Mouse (Mus musculus) thymus, adult 2 months (tissue): Measurements from ENCODE around the gene Cct5. TPM values are rescaled to one million over a fixed set of nuclear protein-coding genes. Genes with fewer than 3 reads are reported as not detected.

Experiments used
- DNase-seq: peaks from one replicate; pipeline ENCODE4 v3.0.0; 2021
- H3K27ac ChIP-seq: fragments of 200-500 bp; 2 replicates; pipeline ENCODE4 v1.5.1; 2012; ENCODE audit warnings: low read length, control low read depth; ENCODE audit not compliant: control insufficient read depth, insufficient read depth
- H3K27me3 ChIP-seq: fragments of 200-500 bp; 2 replicates; pipeline ENCODE4 v1.6.1; 2012; ENCODE audit warnings: mild to moderate bottlenecking, low read length, moderate library complexity, mixed read lengths; ENCODE audit not compliant: control insufficient read depth, insufficient read depth
- H3K36me3 ChIP-seq: fragments of 200-500 bp; 2 replicates; pipeline ENCODE4 v1.6.1; 2012; ENCODE audit warnings: mild to moderate bottlenecking, low read length, moderate library complexity; ENCODE audit not compliant: control insufficient read depth, insufficient read depth
- H3K4me1 ChIP-seq: fragments of 200-500 bp; replicated peaks from 2 replicates; pipeline ENCODE4 v1.6.1; 2012; ENCODE audit warnings: low read length; ENCODE audit not compliant: control insufficient read depth, insufficient read depth
- H3K4me3 ChIP-seq: fragments of 200-500 bp; 2 replicates; pipeline ENCODE4 v1.5.1; 2012; ENCODE audit warnings: mild to moderate bottlenecking, low read length, control low read depth, moderate library complexity; ENCODE audit not compliant: control insufficient read depth, insufficient read depth
- CTCF ChIP-seq: fragments of 200-500 bp; IDR thresholded peaks from 2 replicates; pipeline ENCODE4 v1.5.1; 2012; ENCODE audit warnings: mild to moderate bottlenecking, control low read depth, low read length, moderate library complexity, borderline replicate concordance; ENCODE audit not compliant: control insufficient read depth, poor library complexity, insufficient read depth; ENCODE audit errors: extremely low read depth
- POLR2A ChIP-seq: fragments of 200-500 bp; IDR thresholded peaks from 2 replicates; pipeline ENCODE4 v1.6.1; 2012; ENCODE audit warnings: mild to moderate bottlenecking, low read length, control low read depth, moderate library complexity; ENCODE audit not compliant: control insufficient read depth, poor library complexity, insufficient read depth; ENCODE audit errors: extremely low read depth
- WGBS: fragments of 180-500 bp; shearing (Covaris S2); methylation state at CpG from one replicate; pipeline ENCODE4 v1.1.7; 2018; 5-methylcytosine and 5-hydroxymethylcytosine counted together
- polyA plus RNA-seq: library from polyadenylated mRNA; depleted of rRNA; stranded (reverse); fragments of >200 nt; gene quantifications from 2 replicates; pipeline ENCODE4 v1.2.3, GENCODE M21; 2012

Cct5 gene
- polyA plus RNA-seq, 1 experiment: 139 TPM

DNA sequence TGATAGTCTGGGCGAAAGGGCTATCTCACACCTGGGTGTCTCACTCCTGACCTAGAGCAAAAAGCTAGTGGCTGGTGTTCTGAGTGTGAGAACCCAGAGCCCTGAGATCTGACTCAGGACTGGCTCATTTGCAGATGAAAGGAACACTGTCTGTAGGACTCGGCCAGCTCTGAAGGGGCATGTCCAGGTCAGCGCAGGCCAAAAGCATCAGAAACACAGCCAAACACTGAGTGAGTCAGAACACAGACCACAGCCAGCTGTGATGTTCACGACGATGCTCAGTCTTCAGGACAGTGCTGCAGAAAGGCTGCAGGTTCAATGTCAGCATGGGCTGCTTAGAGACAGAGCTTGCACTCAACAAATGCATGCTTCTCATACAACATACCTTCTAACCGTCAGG is 40.2 kb downstream of the Cct5 start:
- H3K4me1 ChIP-seq: no peaks in the 10 kb centered on the region; the same call in 1 of the 2 replicates
- DNase-seq: no peak
- H3K36me3 ChIP-seq: no peaks in the 10 kb centered on the region
- no peak overlapping the region for H3K27ac ChIP-seq
- 96% methylated on average over 6 of the region's 6 CpGs for WGBS
- TF ChIP-seq CTCF (no peak), POLR2A (no peak)
- no peaks in the 10 kb centered on the region for H3K27me3 ChIP-seq
- no peak overlapping the region for H3K4me3 ChIP-seq

- no peaks in the 10 kb centered on the region for H3K4me1 ChIP-seq
- no peak overlapping the region for H3K4me3 ChIP-seq
- TF ChIP-seq POLR2A (no peak), CTCF (no peak)
- no peak for DNase-seq
- no peaks in the 10 kb centered on the region for H3K27me3 ChIP-seq
- 83% methylated on average over 2 of the region's 2 CpGs for WGBS
- no peaks in the 10 kb centered on the region for H3K36me3 ChIP-seq
- H3K27ac ChIP-seq: no peak overlapping the region
These were observed 46.7 kb downstream of the Cct5 start for GRCm38 (mm10) chr15:31554855-31555254.

DNA sequence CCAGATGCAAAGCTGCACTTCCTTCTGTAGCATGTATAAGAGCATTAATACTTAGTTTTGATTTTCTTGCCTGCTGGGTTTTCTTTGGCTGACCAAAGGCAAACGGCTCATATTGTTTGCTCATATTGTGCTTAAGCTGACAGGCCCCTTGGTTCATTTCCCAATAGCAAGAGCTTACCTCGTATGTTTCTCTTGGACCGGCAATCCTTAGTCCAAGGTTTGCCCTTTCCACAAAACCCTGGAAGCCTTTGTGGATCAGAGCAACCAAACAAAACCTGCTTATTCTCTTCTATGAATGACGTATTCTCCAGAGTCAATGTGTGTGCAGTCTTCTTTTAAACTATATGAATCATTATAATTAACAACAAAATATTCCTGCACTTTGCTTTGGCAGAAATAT is 51.2 kb downstream of the Cct5 start:
- DNase-seq: no peak
- H3K4me3 ChIP-seq: no peak overlapping the region
- WGBS: 90% methylated on average over 4 of the region's 4 CpGs
- H3K27ac ChIP-seq: no peak overlapping the region
- H3K27me3 ChIP-seq: no peaks in the 10 kb centered on the region
- TF ChIP-seq POLR2A: no peak
- no peak for TF ChIP-seq CTCF
- H3K36me3 ChIP-seq: no peaks in the 10 kb centered on the region
- H3K4me1 ChIP-seq: no peaks in the 10 kb centered on the region

- no peak overlapping the region for H3K4me3 ChIP-seq
- TF ChIP-seq POLR2A (no peak), CTCF (no peak)
- H3K36me3 ChIP-seq: no peaks in the 10 kb centered on the region
- no peaks in the 10 kb centered on the region for H3K27me3 ChIP-seq
- 72% methylated on average over 5 of the region's 5 CpGs for WGBS
- no peak overlapping the region for H3K27ac ChIP-seq
- DNase-seq: no peak
- peaks cover 4% of the 10 kb centered on the region; the same call in 1 of the 2 replicates for H3K4me1 ChIP-seq
These were observed 54.2 kb downstream of the Cct5 start for GRCm38 (mm10) chr15:31547421-31547820.

- Histone ChIP-seq H3K4me3 (no peak overlapping the region), H3K36me3 (no peaks in the 10 kb centered on the region), H3K4me1 (peaks cover 8% of the 10 kb centered on the region), H3K27me3 (no peaks in the 10 kb centered on the region), H3K27ac (no peak overlapping the region)
- 83% methylated on average over 6 of the region's 6 CpGs for WGBS
- no peak for TF ChIP-seq CTCF
- TF ChIP-seq POLR2A: no peak
- no peak for DNase-seq
These were observed 55.3 kb downstream of the Cct5 start for GRCm38 (mm10) chr15:31546291-31546690.

DNA sequence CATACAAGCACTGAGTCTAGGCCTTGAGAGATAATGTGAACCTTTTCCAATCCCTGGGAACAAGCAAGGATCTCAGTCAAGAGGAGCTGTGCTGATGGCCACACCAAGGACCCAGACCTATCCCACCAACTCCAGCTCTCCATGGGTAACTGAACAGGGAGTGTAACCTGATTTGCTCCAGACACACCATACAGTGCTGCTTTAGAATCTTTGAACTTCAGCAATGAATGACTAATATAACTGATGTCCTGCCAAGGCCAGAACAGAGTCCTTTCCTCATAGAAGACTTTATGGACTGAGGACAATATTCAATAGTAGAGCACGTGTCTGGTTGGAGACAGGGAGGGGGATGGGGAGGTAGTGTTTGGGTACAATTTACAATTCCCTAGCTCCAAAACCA is 56.5 kb downstream of the Cct5 start:
- no peak overlapping the region for H3K4me3 ChIP-seq
- WGBS: 94% methylated on average over 1 of the region's 1 CpGs
- no peak for DNase-seq
- no peaks in the 10 kb centered on the region for H3K36me3 ChIP-seq
- no peak for TF ChIP-seq CTCF
- no peak for TF ChIP-seq POLR2A
- no peaks in the 10 kb centered on the region for H3K27me3 ChIP-seq
- H3K4me1 ChIP-seq: peaks cover 8% of the 10 kb centered on the region
- no peak overlapping the region for H3K27ac ChIP-seq

- H3K27ac ChIP-seq: no peak overlapping the region
- TF ChIP-seq CTCF (no peak), POLR2A (no peak)
- H3K36me3 ChIP-seq: no peaks in the 10 kb centered on the region
- no peak for DNase-seq
- H3K27me3 ChIP-seq: no peaks in the 10 kb centered on the region
- H3K4me3 ChIP-seq: no peak overlapping the region
- peaks cover 8% of the 10 kb centered on the region for H3K4me1 ChIP-seq
- 64% methylated on average over 3 of the region's 3 CpGs for WGBS
These were observed 58.4 kb downstream of the Cct5 start for GRCm38 (mm10) chr15:31543246-31543645.
